Mouse (Mus musculus) heart, adult 8-10 months (tissue): ENCODE data around the gene Rab40b. TPM values are rescaled to one million over a fixed set of nuclear protein-coding genes. Genes with fewer than 3 reads are reported as not detected.
A peak's percentile ranks its signal among the peaks of the same experiment; 100 is the strongest.

Source experiments
- DNase-seq: peaks from one replicate; pipeline ENCODE4 v3.0.0; 2022; ENCODE audit warnings: low spot score
- total RNA-seq, 4 experiments: library from RNA; stranded (reverse); gene quantifications; 2 replicates each; pipeline ENCODE4 v1.2.4; 2022

Rab40b gene
- total RNA-seq: 1 to 10 TPM; 1.0 to 3.4 (median 2.2) TPM

DNA sequence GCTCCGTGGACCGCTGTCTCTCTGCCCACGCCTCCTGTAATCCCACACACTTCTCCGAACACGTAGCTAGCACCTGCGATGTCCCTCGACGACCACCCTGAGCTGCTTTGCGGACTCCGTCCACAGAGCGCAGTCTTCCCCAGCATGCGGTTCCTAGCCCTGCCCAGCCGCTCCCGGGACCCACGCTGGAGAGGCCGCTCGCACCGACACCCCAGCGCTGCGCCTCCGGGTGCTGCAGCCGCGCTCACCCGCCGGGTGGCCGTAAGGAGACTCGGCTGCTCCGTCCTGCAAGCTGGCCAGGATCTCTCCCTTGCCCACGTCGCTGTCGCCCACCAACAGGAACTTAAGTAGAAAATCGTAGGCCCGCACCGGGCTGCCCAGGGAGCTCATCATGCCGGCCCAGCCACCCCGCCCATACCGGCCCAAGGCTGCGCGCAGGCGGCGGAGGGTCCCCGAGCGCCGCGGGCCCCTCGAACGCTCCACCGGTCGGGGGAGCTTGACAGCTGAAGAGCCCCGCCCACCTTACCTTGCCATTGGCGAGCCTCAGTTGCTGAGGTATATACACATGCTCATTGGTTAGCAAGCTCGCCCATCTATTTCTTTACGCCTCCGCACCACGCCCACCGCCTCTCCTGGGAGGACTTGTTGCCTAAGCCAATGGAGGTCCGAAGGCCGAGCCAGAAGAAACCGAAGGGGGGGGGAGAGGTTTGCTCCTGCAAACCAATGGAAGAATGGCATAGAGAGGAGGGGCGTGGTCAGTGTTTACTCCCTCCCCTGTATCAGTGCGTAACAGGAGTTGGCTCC is at the start of gene Rab40b:
Gene Rab40b (minus strand): TSS at position 502 of the 804 bp plus-strand sequence.
- peak; percentile 87 for DNase-seq

DNA sequence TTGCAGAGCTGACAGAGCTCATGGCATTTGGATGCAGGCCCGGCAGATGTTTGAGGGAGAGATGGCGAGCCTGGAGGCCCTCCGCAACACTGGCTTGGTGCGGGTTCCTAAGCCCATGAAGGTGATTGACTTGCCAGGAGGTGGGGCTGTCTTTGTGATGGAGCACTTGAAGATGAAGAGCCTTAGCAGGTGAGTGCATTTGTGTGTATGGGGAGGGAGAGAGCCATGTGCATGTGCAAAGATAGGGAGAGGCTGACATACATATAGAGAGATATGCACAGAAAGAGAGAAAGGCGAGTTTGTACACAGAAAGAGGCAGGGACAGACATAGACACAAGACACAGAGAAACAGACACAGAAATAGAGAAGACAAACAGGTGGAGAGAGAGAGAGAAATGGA is 49.2 kb upstream of the Rab40b start:
- DNase-seq: no peak

DNA sequence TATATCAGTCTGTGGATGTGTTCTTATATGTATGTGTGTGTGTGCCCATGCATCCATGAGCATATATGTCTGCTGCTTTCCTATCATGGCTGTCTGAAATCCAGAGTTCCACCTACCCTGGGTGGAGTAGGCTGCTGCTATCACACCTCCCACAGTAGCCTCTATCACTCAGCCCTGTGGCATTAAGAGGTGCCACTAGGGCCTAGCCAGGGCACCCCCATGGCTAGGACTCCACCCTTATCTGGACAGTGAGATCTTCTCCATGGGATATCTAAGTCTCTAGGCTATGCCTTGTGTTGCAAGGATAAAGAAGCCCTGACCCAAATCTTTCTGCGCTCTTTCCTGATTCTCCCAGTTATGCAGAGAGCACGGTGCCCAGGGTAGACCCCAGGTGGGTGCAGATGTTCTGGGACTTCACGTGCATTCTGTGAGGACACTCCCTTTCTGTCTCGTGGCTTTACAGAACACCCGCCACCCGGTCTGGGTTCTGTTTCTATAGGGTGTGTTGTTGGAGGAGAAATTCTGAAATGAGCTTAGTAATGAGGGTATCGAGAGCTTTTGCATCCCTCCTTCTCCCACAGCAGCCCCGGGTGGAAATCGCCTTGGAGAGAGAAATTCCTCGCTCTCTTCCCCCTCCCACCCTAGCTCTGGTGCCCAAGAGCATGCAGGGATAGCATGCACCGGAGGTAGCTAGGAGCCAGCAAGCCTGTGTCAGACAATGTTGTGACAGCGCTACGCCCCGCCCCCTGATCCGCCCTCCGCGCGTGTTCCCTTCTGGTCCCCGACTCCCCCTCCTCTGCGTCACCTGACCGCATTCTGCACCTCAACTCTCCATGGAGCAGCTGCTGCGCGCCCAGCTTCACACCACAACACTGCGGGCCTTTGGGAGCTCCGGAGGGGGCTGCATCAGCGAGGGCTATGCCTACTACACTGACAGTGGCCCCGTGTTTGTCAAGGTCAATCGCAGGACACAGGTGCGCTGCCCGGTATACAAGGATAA is 46.4 kb upstream of the Rab40b start, which contains the start of gene Fn3k:
Gene Fn3k (plus strand): TSS at position 758 of the 1,000 bp plus-strand sequence.
- DNase-seq: peak; percentile 88

DNA sequence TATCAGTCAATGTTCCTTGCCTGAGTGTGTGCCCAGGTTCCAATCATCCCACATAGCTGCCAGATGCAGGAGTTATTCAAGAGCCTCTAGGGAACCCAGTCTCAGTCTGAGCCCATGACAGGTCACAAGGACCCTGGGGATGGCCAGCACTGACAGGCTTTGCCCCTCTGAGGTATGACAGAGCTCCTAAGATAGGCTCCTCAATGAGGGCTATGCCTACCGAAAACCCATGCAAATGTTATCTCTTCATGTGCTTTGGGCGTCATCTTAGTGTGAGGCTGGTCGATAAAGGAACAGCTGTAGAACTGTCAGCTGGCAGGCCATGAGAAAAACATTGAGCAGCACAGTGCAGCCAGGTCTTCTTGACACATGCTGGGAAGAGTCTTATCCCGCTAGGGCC is 45.3 kb upstream of the Rab40b start:
- DNase-seq: no peak

DNA sequence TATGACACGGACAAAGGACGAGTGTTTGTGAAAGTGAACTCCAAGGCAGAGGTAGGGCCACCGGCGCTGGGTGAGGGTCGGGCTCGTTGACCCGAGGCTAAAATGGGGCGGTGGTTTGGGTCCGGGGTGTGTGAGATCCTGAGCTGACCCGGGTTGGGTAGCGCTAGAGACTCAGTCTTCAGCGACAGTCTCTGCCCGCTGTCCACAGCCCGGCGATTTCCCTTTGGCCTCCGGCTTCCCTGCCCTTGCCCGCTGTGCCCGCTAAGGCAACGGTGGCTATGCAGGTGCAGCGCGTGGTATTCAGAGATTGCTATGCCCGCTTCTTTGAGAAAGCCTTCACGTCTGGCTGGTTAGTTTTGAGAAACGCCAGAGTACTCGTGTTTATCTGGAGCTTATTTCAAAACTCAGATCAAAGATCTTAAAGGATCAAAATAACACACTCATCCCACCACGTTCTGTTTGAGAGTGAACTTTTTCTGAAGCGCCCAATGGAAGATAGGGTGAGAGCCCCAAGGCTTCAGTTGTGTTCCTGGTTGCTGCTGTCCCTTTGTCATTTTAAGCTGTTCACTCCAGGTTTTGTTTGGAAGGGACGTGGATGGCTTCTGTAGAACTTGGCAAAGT is 33.6 kb upstream of the Rab40b start:
- no peak for DNase-seq

DNA sequence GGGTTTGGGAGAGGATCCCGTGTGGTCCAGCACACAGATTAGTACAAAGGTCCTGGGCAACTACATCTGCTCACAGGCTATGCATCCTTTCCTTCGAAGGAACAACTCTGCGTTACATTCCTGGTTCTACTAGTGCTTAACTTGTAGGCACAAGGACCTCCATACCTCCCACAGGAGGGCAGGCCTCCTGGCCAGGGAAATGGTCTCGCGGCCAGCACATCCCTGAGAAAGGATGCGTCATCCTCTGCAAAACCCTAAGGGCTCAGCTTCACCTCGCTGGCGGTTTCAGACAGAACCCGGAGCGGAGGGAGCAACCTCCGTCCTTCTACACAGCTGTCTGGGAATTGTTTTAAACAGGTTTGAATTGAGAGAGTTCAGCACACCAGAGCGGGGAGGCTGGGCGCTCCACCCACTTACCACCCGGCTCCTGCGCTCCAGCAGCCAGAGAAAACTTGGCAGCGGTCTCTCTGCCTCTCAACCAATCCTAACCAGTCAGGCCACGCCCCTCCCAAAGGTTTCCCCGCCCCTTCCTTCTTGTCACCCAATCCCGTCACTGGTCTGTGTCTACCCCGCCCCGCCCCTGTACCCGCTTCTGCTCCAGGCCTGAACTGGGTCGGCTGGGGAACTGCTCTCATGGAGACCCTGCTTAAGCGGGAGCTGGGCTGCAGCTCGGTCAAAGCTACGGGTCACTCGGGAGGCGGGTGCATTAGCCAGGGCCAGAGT is 32.9 kb upstream of the Rab40b start, which contains the start of gene Fn3krp:
Gene Fn3krp (plus strand): TSS at position 572 of the 723 bp plus-strand sequence.
- peak; percentile 100 for DNase-seq

DNA sequence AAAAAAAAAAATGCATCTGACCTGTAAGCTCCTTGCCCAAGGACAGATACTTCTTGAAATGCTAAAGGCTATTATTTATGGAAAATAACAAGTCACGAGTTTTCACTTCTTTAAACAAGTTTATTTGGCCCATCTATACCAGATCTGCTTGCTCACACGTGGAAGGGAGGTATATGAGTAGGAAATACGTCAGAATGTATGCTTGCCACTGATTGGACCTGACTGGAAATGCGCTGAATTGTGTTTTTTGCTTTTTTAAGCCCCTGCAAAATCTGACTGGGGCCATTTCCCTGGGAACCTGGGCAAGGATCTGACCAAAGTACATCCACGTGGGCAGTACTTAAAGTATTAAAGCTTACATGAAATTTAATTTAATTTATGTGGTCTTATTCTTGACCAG is 32.3 kb upstream of the Rab40b start:
- no peak for DNase-seq

DNA sequence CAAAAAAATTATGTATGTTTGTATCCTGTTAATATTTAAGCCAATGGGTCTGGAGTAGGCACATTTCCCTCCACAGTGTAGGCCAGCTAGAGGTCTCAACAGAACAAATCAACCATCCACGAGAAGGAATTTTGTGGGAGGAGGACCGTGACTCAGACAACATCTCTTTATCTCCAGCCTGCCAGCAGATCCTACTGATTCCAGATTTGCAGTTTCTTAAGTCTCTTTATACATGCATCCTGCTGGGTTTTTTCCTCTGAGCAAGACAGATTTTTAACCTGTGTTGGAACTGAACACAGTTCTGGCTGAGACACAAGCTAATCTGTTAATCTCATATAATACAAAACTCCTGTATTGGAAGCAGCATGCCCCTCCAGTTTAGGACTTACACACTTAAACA is 30.9 kb upstream of the Rab40b start:
- DNase-seq: no peak

DNA sequence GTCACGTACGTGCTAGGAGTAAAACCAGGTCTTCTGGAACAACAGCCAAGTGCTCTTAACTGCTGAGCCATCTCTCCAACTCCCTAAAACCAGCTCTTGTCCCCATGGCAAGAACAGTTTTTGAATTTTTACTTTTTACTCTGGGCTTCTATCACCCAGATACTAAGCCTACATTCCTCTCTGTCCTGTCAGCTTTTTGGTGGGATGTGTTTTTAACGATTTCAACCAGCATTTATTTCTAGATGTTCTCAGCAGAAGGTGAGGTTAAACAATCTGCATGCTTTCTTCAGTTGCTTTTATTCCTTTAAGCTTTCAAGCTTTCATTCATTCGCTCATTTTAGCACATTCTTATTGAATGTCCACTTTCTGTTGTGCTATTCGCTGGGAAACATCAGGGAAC is 29.9 kb upstream of the Rab40b start:
- DNase-seq: no peak

DNA sequence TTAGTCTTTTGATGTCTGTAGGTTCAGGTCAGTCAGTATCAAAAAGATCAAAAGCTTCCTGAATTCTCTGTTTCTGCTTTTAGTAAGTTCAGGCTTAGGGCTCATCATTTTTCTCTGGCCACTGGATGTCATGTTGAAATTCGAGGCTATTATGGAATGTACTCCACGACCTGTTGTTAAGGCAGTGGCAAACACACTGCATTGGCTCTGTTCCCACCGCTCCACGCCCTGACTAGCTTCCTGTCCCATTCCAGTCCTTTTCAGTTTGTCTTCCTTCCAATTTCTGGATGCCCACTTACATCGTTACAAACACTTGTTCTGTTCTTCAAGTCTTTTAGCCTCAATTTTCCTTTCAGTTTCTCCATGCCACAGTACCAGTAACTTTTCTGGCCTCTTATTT is 27.3 kb upstream of the Rab40b start:
- DNase-seq: no peak

DNA sequence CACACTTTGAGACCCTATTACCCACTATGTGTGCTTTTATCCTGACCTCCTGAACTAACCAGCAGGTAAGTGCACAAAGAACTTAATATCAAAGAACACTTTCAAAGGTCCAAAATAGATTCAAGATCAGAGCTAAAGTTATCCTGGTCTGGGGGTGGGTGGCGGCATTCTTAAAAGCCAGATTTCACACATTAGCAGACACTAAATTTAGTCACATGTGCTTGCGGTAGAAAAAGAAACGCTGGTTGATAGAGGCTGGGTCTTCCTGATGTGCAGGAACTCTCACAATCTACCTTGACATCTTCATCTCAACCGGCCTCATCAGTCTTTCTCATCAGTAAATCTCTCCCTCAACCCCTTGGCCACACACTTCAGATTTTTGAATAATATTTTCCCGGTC is 26.7 kb upstream of the Rab40b start:
- no peak for DNase-seq

DNA sequence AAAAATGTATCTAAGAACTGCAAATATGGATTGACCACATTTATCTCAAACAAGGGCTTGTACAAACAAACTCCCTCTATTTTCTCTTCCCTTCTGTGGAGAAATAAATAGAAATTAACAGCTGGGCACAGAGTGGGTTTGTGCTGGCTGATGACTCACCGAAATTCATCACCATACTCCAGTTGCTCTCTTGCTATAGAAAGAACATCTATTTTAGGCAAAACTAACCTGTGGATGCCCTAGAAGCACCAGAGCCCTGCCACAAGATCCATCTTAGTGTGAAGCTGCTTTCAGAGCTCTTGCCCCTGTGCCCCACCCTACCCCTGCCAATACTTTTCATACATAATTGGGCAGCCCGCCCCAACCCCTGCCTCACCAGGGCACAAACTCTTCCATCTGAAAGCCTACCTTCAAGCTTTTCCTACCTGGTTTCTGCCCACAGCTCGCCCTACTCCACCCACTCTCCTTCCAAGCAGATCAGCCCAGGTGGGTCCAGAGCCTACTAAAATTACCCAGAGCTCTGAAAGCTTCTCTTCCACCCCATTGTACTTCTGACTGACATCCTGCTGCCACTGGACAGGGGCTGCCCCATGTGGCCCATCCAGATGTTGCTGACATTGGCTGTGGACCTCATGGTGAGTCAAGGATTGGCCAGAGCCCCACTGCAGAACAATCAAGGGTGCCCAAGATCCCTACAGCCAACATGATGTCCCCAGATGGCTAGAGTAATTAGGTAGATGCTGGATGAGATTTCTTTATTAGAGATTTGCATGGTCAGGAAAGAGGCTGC is 19.5 kb upstream of the Rab40b start:
- no peak for DNase-seq

DNA sequence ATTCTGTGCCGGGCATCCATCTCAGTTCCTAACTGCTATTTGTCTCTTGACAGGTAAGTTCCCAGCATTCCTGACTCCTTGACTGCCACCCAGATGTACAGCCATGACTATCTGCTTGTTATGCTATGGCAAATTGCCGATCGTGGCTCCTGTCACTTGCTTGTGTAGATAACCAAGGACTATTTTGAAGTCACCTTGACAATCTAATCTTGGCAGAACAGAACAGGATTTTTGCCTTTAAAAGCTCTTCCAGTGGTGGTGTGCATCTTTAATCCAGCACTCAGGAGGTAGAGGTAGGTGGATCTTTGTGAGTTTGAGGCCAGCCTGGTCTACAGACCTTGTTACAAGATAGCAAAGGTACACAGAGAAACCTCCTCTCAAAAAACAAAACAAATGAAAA is 4.4 kb upstream of the Rab40b start:
- no peak for DNase-seq

DNA sequence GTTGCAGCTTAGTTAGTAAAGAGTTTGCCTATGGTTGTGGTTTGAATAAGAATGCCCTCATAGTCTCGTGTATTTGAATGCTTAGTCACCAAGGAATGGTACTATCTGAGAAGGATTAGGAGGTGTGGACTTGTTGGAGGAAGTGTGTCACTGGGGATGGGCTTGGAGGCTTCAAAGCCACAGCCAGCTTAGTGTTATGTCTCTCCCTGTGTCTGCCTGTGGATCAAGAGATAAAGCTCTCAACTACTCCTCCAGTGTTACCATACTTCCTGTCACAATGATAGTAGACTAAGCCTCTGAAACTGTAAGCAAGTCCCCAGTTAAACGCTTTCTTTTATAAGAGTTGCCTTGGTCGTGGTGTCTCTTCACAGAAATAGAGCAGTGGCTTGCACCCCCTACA is 2.7 kb upstream of the Rab40b start:
- DNase-seq: no peak

DNA sequence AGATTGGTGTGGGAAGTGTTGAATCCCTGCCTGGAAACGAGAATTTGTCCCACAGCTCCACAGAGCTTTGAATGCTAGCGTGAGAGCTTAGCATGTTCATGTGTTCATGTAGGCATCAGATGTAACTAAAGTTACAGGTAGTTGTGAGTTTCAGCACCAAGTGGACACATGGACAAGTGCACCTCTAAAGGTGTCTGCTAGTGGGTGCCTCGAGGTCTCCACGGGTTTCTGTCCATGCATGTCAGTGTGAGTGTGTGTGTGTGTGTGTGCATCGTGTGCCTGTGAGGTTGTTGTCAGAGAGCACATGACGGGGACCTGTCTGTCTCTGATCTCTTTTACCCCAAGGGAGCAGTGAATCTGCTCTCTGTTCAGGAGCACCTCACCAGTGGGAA is 499 bp upstream of the Rab40b start:
- DNase-seq: no peak

DNA sequence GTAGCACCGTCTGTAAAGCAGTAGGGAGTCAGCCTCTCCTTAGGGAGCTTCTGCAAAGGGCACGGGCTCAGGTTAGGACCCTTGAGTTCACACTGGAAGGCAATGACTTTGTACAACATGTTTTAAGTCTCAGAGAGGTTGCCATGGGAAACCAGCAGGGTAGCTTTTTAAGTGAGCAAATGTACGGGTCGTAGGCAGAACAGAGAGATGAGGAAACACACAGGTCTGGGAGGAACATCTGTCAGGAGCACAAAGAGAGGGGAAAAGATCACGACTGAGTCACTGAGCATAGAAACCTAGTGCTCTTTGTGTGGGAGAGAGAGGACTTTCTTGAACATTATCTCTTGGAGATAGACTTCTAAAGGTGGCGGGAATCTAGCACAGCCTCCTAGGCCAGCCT is 7.8 kb downstream of the Rab40b start:
- DNase-seq: no peak

DNA sequence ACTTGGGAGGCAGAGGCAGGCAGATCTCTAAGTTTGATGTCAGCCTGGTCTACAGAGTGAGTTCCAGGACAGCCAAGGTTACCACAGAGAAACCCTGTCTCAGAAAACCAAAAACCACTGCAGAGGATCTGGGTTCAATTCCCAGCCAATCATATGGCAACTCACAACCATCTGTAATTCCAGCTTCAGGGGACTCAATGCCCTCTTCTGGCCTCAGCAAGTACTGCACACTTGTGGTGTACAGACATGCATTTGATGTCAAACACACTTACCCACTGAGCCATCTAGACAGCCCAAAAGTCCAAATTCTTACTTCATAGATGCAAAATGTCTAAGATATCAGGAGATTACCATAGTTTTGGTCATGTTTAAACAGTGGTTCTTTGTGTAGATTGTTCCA is 9.4 kb downstream of the Rab40b start:
- no peak for DNase-seq

DNA sequence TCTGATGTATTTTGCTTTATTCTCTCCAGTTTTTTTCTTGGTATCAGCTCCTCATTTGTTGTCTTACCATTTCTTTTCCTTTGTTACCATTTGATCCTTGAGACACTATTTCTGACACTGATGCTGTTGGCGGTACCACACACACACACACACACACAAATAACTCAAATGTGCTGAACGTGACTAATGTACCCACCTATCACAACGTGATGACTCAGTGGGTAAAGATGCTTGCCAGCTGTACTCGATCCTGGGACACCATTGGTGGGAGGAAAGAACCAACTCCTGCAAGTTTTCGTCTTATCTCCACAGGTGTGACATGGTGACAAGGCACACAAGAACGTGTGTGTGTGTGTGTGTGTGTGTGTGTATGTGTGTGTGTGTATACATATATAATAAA is 14.7 kb downstream of the Rab40b start:
- no peak for DNase-seq

DNA sequence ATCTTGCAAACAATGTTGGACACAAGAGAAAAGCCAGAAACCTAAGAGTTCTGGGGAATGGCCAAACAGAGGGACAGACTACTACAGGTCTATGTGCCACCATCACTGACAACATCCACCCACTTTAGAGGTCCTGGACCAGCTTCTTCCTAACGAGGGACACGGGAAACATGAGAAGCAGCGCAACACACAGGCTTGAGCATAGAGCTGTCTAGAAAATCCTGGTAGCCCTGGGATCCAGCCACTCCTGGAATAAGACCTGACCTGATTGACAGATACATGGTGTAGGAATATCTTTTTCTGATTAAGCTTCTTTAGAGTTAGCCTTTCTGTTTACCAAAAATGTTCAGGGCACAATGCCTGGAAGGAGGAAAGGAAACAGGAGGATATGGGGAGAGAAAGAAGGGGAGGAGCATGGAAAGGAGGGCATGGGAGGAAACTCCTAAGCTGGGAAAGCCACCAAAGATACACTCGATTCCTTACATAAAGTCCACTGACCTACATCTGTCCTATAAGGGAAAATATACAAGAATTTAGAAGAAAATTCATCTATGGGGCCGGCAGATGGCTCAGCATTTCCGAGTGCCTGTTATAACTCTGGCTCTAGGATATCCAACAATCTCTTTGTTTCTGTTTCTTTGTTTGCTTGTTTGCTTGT is 17.6 kb downstream of the Rab40b start:
- DNase-seq: no peak

DNA sequence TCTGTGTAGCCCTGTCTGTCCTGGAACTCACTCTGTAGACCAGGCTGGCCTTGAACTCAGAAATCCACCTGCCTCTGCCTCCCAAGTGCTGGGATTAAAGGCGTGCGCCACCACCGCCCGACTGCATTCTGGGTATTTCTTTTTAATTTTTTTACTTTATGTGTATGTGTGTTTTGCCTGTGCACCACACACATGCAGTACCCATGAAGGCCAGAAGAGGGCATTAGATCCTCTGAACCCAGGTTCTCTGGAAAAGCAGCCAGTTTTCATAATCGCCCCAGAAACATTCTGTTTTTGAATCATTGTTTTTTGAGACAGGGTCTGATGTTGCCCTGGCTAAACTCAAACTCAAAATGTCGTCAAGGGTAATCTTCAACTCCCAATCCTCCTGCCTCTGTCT is 18.4 kb downstream of the Rab40b start:
- DNase-seq: no peak
